Mouse (Mus musculus): ENCODE data around the gene Wdr62. TPM values are rescaled to one million over a fixed set of nuclear protein-coding genes. Genes with fewer than 3 reads are reported as not detected.

Wdr62 gene
- polyA plus RNA-seq (2015; fragmentation: Illumina TruSeq; extraction: RNeasy Lipid Tissue Mini Kit (QIAGEN cat#74804); ENCODE audit: insufficient read depth, low read depth, low replicate concordance) = 1.3 TPM

DNA sequence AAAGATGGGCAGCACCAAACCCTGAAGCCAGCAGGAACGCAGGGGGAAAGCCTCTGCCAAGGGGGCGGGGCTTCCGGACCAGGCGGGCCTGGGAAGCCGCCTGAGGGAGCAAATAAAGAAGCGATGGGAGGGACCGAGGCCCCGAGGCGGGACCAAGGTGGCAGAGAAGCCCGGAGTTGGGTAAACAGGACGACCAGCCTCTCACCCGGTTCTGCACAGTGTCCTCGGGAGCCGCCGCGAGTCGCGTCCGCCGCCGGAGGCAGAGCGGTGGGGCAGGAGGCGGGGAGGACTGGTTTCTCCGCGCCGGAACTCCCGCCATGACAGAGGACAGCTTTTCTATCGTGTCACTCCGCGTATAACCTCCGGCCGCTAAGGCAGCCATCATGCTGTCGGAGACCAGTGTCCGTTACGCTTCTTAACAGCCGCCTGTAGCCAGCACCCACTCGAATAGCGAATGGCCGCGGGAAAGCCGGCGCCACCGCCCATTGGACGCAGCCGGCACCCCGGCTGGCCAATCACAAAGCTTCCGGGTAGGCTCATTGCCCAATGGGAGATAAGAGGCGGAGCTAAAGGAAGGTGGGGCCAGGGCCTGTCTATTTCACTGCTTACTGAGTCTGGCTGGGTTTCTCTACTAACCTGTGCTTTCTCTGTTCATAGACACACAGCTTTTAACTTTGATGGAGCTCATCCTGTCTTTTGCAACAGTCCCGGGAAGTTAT, at the start of gene Wdr62, which contains the start of gene Thap8:
Gene Wdr62, minus strand, starts transcription at position 469 of the 719 bp plus-strand sequence.
Gene Thap8, plus strand, starts transcription at position 144 of the 719 bp plus-strand sequence.

DNA sequence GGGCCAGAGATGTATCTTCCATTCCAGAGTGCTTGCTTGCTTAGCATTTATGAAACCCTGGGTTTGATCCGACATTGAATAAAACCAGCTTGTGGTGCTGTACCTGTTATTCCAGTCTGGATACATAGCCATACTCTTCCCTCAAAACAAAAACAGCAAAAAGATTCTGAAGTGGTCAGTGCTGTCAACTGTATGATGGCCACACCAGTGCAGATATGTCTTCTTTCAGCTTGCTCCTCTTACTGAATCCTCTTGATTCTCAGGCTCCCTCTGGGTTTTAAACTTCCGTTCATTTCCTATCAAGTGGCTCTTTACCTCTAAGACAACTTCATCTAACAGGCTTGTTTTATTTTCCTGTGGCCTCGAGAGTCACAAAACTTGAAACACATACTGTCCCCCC, 43.6 kb upstream of the Wdr62 start, which contains the start of gene Sdhaf1:
Gene Sdhaf1, minus strand, starts transcription at position 101 of the 400 bp plus-strand sequence.

DNA sequence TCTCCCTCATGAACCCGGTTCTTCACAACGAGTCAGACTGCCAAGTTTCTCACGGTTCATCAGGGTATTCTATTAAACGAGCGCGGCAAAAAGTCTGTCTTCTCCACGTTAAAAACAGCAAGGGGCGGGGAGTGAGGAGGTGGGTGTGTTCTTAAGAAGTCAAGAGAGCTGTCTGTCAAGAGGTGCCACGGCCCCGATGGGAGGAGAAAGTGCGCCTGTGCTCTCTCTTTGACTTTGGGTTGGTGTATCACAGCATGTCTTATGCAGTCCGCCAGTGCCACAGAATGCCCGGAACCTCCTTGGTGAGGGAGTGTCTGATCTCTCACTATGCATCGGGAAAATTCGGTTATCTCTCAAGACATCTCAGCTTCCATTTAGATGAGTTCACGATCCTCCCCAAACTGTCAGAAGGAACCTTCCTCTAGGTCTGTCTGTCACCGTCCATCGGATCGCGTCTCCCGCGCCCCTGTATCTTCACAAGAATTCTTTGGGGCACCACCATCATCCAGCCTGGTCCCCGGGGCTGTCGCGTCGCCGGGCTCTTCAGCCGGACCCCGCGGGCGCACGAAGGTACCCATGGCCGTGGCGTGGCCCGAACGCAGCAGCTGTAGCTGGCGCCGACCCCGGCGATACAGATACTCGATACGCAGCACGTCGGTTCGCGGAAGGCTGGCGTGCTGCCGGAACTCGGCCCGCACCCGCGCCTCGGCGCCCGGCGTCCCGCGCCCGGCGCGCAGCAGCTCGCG, 41.5 kb upstream of the Wdr62 start, which contains the start of gene E130208F15Rik:
Gene E130208F15Rik, plus strand, starts transcription at position 202 of the 746 bp plus-strand sequence.

DNA sequence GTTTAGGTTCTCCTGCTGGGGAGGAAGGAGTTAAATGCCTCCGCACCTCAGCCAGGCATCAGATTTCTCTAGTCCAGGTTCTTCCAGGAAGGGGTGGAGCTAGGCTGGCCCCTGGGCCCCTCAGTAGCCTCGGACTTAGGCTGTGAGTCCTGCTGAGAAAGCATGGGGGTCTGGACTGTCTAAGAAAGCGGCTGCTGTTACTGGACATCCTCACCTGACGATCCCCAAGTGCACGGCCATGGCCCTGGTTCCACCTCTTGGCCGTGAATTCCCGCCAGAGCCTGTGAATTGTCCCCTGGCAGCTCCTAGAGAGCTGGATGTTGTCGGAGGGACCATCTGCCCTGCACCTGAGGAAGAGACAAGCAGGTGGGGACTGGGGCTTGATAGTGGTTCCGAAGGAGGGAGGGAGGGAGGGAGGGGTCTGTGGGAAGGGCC, 34.5 kb upstream of the Wdr62 start, which contains the start of gene Syne4:
Gene Syne4, plus strand, starts transcription at position 87 of the 435 bp plus-strand sequence.

DNA sequence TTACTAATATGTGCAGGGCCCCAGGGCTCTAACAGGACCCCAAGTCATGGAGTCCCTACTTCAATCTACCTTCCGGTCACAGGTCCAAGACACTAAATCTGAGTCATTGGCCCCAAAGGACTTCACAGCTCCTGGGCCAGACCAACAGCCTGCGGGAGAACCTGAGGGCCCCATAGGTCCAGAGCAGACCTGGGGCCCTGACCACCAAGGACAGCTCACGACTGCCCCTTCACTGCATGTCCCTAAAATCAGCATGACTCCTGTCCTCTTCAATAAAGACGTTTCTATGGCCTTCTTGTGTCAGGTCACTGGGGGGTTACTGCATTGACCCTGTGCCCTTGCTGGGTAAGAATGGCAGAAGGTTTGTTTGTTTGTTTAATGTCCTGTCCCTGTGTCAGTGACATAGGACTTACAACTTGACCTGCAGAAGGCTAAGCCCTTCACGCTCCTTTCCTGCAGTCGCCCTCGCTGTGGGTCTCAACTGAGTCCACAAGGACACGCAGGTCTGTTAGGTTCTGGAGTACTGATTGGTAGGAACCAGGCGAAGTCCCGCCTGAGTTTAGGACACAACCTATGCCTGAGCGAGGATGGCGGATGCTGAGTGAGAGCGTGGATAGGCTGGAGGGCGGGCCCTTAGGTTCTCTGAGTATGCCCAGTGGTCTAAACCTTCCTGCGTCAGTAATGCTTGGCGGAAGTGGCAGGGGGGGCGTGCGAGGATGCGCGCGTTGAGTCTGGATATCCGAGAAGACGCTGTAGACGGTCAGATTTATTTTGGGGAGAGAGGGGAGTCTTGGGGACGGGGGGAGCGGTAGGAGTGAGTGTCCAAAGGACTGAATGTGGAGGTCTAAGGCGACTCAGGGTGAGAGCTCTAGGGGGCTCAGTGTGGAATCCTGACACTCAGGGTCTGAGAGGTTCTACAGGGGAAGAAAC, 28.1 kb upstream of the Wdr62 start, which contains the start of gene Alkbh6:
Gene Alkbh6, plus strand, starts transcription at position 642 of the 930 bp plus-strand sequence.

DNA sequence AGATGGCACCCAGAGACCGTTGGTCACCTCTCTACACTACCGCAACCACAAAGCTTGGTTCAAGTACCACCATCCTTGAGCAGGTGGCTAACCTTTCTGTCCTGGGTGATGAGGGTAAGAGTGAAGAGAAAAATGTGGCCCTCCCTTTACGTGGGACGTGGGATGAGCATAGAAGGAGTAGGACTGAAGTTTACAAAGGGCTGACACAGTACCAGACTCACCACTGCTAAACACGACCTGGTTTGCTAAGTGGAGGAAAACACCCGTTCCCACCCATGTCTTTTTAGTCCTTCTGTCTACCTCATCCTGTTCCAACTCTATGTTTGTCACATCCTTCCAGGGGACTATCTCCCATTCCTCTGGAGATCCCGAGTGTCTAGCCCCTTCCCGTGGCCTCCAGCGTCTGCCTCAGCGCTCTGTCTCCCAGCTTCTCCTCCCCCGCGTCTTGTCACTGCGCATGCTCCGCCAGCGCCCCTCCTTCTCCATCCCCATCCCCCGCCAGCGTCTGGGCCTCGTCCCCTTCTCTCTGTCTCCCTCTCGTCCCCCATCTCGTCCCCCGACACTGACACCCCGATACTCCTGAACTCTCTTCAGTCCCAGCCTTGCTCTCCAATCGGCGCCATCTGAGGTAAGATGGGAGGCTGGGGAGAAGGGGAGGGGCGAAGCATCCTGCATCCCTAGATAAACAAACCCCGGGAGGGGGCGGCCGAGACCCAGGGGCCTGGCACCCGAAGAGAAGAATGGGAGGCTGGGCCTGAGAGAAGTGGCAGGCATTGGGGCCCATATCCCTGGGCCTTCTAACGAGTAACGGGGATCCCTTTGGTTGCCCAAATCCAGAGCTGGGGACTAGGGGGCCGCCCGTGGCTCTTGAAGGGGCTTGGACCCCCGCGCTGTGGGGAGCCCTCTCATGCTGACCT, 11.3 kb upstream of the Wdr62 start, which contains the start of gene Clip3:
Gene Clip3, plus strand, starts transcription at position 514 of the 917 bp plus-strand sequence.

DNA sequence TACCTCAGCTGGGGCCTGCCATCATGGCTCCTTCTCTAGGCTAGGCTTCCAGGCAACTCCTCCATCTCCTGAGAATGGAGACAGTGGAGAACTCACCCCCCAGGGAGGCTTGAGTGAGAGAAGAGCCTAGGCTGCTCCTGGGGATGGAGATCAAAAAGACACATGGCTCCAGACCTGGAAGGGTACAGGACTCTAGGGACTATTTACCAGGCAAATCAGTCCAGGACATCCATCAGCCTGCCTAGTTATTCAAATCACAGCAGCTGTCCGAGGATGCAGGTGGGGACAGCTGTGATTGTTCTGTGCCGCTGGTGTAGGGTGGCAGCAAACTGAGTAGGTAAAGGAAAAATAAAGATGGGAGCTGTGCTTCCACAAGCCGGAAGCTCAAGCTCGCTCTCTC, 44.6 kb downstream of the Wdr62 start, which contains the start of gene Ovol3:
Gene Ovol3, minus strand, starts transcription at position 101 of the 400 bp plus-strand sequence.

DNA sequence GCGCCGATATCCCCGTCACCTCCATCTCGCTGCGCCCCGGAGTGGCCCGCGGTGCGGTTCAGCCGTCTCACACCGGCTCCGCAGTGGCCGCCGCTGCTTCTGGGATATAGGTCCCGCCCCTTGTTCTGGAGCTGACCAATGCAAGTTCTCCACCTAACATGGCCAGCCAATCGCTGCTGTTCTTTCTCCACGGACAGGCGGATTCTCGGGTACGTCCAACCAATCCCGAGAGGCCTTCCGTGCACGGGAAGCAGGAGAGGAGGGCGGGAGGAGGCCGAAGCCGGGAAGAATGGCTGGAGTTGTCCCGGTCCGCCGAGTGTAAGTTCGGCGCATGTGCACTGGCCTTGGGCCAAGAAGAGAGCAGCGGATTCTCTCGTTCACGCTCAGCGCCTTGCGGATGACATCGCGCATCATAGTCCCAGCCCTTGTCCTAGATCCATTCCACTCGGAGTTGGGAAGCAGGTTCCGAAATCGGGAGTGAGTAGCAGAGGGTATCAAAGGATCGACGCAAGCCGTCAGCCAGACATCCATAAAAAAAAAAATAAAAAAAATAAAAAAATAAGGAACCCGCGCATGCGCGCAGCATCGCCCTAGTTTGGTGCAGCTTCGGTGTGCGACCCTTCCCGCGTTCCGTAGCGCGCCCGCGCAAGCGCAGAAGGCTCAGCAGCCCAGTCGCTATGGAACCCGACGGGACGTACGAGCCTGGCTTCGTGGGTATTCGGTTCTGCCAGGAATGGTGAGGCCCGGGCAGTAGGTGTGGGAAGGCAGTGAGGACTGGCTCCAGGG, 48.4 kb downstream of the Wdr62 start, which contains the start of the genes Polr2i and Tbcb:
Gene Polr2i, plus strand, starts transcription at position 280 of the 786 bp plus-strand sequence.
Gene Tbcb, minus strand, starts transcription at position 604 of the 786 bp plus-strand sequence.

DNA sequence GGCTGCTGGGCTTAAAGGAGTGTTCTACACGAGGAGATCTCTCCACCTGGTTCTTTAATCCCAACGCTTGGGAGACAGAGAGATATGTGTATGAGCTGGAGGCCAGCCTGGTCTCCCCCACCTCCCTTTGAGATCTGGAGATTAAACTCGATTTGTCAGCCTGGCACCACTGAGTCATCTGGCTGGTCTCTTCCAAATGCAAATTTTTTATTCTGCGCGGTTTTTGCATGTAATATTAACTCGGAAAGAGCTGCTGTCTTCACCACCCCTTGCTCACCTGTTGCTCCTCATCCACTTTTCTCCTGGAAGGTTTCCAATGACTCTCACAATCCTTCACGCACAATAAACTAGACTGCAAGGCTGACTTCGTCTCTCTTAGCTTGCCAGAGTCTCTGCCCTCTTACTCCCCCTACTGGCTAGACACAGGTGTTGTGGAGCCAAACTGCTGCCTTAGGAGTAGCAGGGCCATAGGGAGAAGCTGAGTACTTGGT, 81.7 kb downstream of the Wdr62 start, which contains the start of gene Capns1:
Gene Capns1, minus strand, starts transcription at position 331 of the 491 bp plus-strand sequence.

Other genes with a start within 250 kb of the Wdr62 start
- 2.0 TPM for gene Zfp14, start 229.0 kb downstream of the Wdr62 start, polyA plus RNA-seq (2015; fragmentation: Illumina TruSeq; extraction: RNeasy Lipid Tissue Mini Kit (QIAGEN cat#74804); ENCODE audit: insufficient read depth, low read depth, low replicate concordance)
- 0.46 TPM for gene Zfp82, start 207.5 kb downstream of the Wdr62 start, polyA plus RNA-seq (2015; fragmentation: Illumina TruSeq; extraction: RNeasy Lipid Tissue Mini Kit (QIAGEN cat#74804); ENCODE audit: insufficient read depth, low read depth, low replicate concordance)
- not detected for gene Gm26920, start 190.0 kb downstream of the Wdr62 start, polyA plus RNA-seq (2015; fragmentation: Illumina TruSeq; extraction: RNeasy Lipid Tissue Mini Kit (QIAGEN cat#74804); ENCODE audit: insufficient read depth, low read depth, low replicate concordance)
- gene Zfp566, start 189.9 kb downstream of the Wdr62 start, polyA plus RNA-seq (2015; fragmentation: Illumina TruSeq; extraction: RNeasy Lipid Tissue Mini Kit (QIAGEN cat#74804); ENCODE audit: insufficient read depth, low read depth, low replicate concordance) = 1.6 TPM
- gene Zfp260, start 185.6 kb downstream of the Wdr62 start, polyA plus RNA-seq (2015; fragmentation: Illumina TruSeq; extraction: RNeasy Lipid Tissue Mini Kit (QIAGEN cat#74804); ENCODE audit: insufficient read depth, low read depth, low replicate concordance) = 13.3 TPM
- 0.52 TPM for gene Zfp382, start 158.5 kb downstream of the Wdr62 start, polyA plus RNA-seq (2015; fragmentation: Illumina TruSeq; extraction: RNeasy Lipid Tissue Mini Kit (QIAGEN cat#74804); ENCODE audit: insufficient read depth, low read depth, low replicate concordance)
- gene Zfp146, start 110.7 kb downstream of the Wdr62 start, polyA plus RNA-seq (2015; fragmentation: Illumina TruSeq; extraction: RNeasy Lipid Tissue Mini Kit (QIAGEN cat#74804); ENCODE audit: insufficient read depth, low read depth, low replicate concordance) = 8.6 TPM
- 5.2 TPM for gene Cox7a1, start 96.3 kb downstream of the Wdr62 start, polyA plus RNA-seq (2015; fragmentation: Illumina TruSeq; extraction: RNeasy Lipid Tissue Mini Kit (QIAGEN cat#74804); ENCODE audit: insufficient read depth, low read depth, low replicate concordance)
- 105 TPM for gene Capns1, start 81.6 kb downstream of the Wdr62 start, polyA plus RNA-seq (2015; fragmentation: Illumina TruSeq; extraction: RNeasy Lipid Tissue Mini Kit (QIAGEN cat#74804); ENCODE audit: insufficient read depth, low read depth, low replicate concordance)
- gene Polr2i, start 48.5 kb downstream of the Wdr62 start, polyA plus RNA-seq (2015; fragmentation: Illumina TruSeq; extraction: RNeasy Lipid Tissue Mini Kit (QIAGEN cat#74804); ENCODE audit: insufficient read depth, low read depth, low replicate concordance) = 17.6 TPM
- gene Tbcb, start 48.1 kb downstream of the Wdr62 start, polyA plus RNA-seq (2015; fragmentation: Illumina TruSeq; extraction: RNeasy Lipid Tissue Mini Kit (QIAGEN cat#74804); ENCODE audit: insufficient read depth, low read depth, low replicate concordance) = 22.9 TPM
- gene Ovol3, start 44.7 kb downstream of the Wdr62 start, polyA plus RNA-seq (2015; fragmentation: Illumina TruSeq; extraction: RNeasy Lipid Tissue Mini Kit (QIAGEN cat#74804); ENCODE audit: insufficient read depth, low read depth, low replicate concordance) = not detected
- gene Thap8, start 325 bp downstream of the Wdr62 start, polyA plus RNA-seq (2015; fragmentation: Illumina TruSeq; extraction: RNeasy Lipid Tissue Mini Kit (QIAGEN cat#74804); ENCODE audit: insufficient read depth, low read depth, low replicate concordance) = not detected
- gene Clip3, start 11.3 kb upstream of the Wdr62 start, polyA plus RNA-seq (2015; fragmentation: Illumina TruSeq; extraction: RNeasy Lipid Tissue Mini Kit (QIAGEN cat#74804); ENCODE audit: insufficient read depth, low read depth, low replicate concordance) = 6.7 TPM
- gene Alkbh6, start 28.3 kb upstream of the Wdr62 start, polyA plus RNA-seq (2015; fragmentation: Illumina TruSeq; extraction: RNeasy Lipid Tissue Mini Kit (QIAGEN cat#74804); ENCODE audit: insufficient read depth, low read depth, low replicate concordance) = 10.9 TPM
- 122 TPM for gene Syne4, start 34.4 kb upstream of the Wdr62 start, polyA plus RNA-seq (2015; fragmentation: Illumina TruSeq; extraction: RNeasy Lipid Tissue Mini Kit (QIAGEN cat#74804); ENCODE audit: insufficient read depth, low read depth, low replicate concordance)
- not detected for gene E130208F15Rik, start 41.3 kb upstream of the Wdr62 start, polyA plus RNA-seq (2015; fragmentation: Illumina TruSeq; extraction: RNeasy Lipid Tissue Mini Kit (QIAGEN cat#74804); ENCODE audit: insufficient read depth, low read depth, low replicate concordance)
- 3.9 TPM for gene Sdhaf1, start 43.5 kb upstream of the Wdr62 start, polyA plus RNA-seq (2015; fragmentation: Illumina TruSeq; extraction: RNeasy Lipid Tissue Mini Kit (QIAGEN cat#74804); ENCODE audit: insufficient read depth, low read depth, low replicate concordance)
- 2.2 TPM for gene Lrfn3, start 82.4 kb upstream of the Wdr62 start, polyA plus RNA-seq (2015; fragmentation: Illumina TruSeq; extraction: RNeasy Lipid Tissue Mini Kit (QIAGEN cat#74804); ENCODE audit: insufficient read depth, low read depth, low replicate concordance)
- 19.8 TPM for gene Tyrobp, start 133.3 kb upstream of the Wdr62 start, polyA plus RNA-seq (2015; fragmentation: Illumina TruSeq; extraction: RNeasy Lipid Tissue Mini Kit (QIAGEN cat#74804); ENCODE audit: insufficient read depth, low read depth, low replicate concordance)
- not detected for gene Hcst, start 139.4 kb upstream of the Wdr62 start, polyA plus RNA-seq (2015; fragmentation: Illumina TruSeq; extraction: RNeasy Lipid Tissue Mini Kit (QIAGEN cat#74804); ENCODE audit: insufficient read depth, low read depth, low replicate concordance)
- gene Nfkbid, start 141.3 kb upstream of the Wdr62 start, polyA plus RNA-seq (2015; fragmentation: Illumina TruSeq; extraction: RNeasy Lipid Tissue Mini Kit (QIAGEN cat#74804); ENCODE audit: insufficient read depth, low read depth, low replicate concordance) = 0.81 TPM
- 34.1 TPM for gene Aplp1, start 165.1 kb upstream of the Wdr62 start, polyA plus RNA-seq (2015; fragmentation: Illumina TruSeq; extraction: RNeasy Lipid Tissue Mini Kit (QIAGEN cat#74804); ENCODE audit: insufficient read depth, low read depth, low replicate concordance)
- gene Kirrel2, start 177.3 kb upstream of the Wdr62 start, polyA plus RNA-seq (2015; fragmentation: Illumina TruSeq; extraction: RNeasy Lipid Tissue Mini Kit (QIAGEN cat#74804); ENCODE audit: insufficient read depth, low read depth, low replicate concordance) = 2.1 TPM
- gene Nphs1, start 177.9 kb upstream of the Wdr62 start, polyA plus RNA-seq (2015; fragmentation: Illumina TruSeq; extraction: RNeasy Lipid Tissue Mini Kit (QIAGEN cat#74804); ENCODE audit: insufficient read depth, low read depth, low replicate concordance) = 42.1 TPM
- not detected for gene Prodh2, start 213.2 kb upstream of the Wdr62 start, polyA plus RNA-seq (2015; fragmentation: Illumina TruSeq; extraction: RNeasy Lipid Tissue Mini Kit (QIAGEN cat#74804); ENCODE audit: insufficient read depth, low read depth, low replicate concordance)

Measured in pancreas, adult 10 weeks (tissue).